Mouse (Mus musculus): Measurements from ENCODE around the gene Efcab5.
"Not testable (repeated sequence)": the region's sequence is repeated elsewhere in the genome, so short reads cannot be mapped to it uniquely, and the experiment has no call there.

Efcab5 gene

DNA sequence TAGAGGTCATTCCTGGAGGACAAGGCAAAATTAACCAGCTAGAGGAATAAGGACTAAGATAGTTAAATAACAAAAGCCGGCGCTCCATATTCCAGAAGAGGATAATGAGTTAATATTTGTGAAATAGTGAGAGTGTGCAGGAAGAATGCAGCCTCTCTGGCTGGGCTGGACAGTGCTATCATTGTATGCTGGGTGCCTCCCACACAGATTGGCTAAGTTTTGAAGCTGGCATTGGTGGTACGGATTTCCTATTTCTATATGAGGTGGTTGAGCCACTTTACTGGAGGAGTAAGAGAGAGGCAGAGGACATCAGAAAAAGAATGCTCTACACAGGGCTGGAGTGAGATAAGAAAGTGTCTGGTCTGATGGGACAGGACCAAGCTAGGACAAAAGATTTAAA, 9.0 kb downstream of the Efcab5 start:
- no peak for DNase-seq (ENCODE audit: low read depth, low spot score)

DNA sequence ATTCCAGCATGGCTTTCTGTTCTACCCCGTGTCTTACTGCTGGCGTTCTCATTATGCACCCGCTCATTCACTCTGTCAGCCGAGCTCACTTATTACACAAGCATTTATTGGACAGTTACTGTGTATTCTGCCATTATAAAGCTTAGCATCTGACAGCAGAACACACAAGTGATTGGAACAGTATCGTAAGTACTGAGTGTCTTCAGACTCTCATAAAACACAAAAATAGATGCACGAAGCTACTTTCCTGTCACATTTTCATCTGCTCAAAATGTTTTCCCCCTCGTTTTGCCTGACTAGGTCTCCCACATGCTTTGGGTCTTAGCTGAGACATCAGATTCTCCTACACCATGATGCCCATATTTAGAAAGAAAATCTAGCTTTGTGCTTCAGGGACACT, 14.2 kb downstream of the Efcab5 start:
- DNase-seq (ENCODE audit: low read depth, low spot score), result no peak

DNA sequence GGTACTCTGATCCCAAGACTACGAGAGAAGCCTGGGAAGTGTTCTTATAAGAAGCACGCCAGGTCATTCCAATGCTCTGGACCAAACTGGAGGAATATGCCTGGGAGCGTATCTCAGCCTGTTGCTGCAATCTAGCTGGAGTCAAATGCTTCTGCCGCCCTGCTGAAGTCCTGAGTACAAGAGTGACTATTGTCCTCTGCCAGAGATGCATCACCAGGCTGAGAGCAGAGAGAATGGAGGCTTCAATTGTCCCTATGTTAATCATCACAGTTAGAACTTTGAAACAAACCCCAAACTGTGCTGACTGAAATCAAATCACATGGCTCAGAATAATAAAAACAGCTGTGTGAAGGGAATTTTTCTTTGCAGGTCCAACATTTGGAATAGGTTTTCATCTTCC, 15.0 kb downstream of the Efcab5 start:
- no peak for DNase-seq (ENCODE audit: low read depth, low spot score)

DNA sequence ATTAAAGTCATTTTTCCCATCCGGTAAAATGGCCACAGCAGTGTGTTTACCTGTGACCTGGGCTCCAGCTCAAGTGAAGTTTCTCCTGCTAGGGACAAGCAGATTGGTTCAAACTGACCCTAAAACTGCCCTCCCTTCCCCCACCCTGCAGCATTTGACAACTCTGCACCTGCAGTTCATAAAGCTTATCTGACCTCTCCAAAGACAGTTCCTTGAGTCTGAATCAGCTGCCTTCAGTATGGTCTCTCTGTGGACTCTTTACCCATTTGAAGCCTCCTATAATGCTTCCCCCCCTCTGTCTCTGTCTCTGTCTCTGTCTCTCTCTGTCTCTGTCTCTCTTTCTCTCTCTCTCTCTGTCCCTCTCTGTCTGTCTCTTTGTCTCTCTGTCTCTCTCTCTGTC, 28.0 kb downstream of the Efcab5 start:
- no peak for DNase-seq (ENCODE audit: low read depth, low spot score)

DNA sequence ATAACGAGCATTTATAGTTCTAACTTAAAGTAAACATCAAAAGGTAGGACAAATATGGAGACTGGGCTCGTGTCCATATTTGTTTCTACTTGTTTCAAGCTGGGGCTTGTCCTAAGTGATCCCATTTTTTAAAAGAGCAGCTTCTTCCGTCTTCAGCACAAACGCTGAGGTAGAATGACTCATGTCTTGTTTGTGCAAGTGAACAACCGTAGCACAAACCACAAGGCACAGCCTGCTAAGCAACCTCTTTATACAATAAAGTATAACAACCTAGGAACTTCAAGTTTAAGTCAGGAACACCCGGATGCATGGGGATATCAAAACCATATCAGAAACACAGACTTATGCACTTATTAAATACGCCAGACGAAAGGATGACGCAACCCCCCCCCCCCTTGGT, 28.4 kb downstream of the Efcab5 start:
- no peak for DNase-seq (ENCODE audit: low read depth, low spot score)

DNA sequence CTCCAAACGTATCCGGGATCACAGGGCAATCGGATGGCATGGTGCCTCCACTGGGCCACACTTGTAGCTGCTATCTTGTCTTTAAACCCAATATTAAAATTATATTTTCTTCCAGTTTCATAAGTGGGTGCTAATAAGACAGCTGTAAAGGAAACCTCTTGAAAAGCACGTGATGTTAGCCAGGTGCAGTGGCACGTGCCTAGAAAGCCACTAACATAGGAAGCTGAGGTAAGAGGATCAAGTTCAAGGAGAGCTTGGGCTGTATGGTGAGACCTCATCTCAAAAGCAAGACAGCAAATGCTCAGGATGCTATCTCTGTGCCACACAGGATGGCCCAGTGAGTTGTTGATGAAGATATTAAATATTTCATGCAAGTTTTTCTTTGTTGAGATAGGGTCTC, 34.6 kb downstream of the Efcab5 start:
- no peak for DNase-seq (ENCODE audit: low read depth, low spot score)

DNA sequence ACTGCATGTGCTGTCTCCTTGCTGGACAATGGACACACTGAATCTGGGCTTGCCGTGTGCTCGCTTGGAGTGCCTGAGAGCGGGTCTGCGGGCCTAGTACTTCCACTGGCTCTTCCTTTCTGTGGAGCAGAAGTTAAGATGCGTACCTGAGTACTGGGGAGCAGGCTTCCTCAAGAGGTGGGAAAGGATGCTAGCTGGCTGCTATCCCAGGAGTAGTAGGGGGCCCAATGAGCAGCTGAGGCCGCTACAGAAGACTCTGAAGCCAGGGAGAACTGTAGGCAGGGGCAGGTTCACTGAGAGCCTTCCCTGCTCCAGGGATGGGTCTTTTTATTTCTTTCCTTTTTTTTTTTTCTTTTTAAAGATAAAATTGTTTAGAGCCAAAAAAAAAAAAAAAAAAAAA, 38.0 kb downstream of the Efcab5 start:
- DNase-seq (ENCODE audit: low read depth, low spot score), result no peak

DNA sequence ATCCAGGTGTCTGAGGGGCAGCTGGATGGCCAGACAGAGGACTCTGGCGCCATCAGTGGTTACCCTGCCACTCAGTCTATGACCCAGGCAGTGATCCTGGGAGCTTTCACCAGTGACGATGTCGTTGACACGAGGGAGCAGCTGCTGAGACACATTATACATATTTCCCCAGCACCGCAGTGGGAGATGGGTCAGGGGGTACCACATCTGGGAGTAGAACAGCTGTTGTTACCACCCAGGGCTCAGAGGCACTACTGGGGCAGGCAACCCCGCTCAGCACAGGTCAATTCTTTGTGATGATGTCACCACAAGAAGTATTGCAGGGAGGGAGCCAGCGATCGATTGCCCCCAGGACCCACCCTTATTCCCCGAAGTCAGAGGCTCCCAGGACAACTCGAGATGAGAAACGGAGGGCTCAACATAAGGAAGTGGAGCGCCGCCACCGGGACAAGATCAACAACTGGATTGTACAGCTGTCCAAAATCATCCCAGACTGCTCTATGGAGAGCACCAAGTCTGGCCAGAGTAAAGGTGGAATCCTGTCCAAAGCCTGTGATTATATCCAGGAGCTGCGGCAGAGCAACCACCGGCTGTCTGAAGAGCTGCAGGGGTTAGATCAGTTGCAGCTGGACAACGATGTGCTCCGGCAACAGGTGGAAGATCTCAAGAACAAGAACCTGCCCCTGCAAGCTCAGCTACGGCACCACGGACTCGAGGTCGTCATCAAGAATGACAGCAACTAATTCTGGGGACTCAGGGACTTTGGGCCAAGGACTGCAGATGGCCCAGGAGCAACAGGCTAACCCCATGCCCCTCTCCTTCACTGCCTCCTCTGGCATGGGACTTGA, 38.8 kb downstream of the Efcab5 start:
- not testable (repeated sequence) for DNase-seq (ENCODE audit: low read depth, low spot score)

DNA sequence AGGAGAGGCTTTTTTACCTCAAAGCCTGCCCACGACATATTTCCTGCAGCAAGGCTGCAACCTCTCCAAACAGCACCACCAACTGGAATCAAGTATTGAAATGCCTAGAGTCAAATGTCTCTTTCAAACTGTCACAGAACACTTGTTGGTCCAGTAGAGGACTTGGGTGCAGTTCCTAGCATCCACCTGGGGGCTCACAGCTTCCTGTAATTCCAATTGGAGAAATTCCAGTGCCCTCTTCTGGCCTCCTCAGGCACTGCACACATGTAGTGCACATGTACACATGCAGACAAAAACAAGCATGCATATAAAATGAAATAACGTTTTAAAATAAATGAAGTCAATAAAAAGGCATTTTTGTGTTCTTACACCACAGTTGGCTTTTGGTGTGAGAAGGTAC, 40.0 kb downstream of the Efcab5 start:
- DNase-seq (ENCODE audit: low read depth, low spot score), result peak; percentile 71

DNA sequence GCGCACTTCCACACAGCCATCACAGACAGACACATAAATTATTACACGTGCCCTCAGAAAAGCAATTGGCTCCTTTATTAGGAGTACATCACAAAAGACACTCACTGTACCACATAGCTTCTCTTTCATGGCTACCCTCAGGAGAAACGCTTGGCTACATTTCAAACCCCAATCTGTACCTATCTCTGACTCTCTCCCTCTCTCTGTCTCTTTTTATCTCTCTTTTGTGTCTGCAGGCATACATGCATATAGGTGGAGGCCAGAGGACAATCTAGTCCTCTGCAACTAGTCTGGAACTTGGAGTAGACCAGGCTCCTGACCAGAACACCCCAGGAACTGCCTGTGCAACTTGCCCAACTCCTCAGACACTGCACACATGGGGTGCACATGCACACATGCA, 41.0 kb downstream of the Efcab5 start:
- no peak for DNase-seq (ENCODE audit: low read depth, low spot score)

DNA sequence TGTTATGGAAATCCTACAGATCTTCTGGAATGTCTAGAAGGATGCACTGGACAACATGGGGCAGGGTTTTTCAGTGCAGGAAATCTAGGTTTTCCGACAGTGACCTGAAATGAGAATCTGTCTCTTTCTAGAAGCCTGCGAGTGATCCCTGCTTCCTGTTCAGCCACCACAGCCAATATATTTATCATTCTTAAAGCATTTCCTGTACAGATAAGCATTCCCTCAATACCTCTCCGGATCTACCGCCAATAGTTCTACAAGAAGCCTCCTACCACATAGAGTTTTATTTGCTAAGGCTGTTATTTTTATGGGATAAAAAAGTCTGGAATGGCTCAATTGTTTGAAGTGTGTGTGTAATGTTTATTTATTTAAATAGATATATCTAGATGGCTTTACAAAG, 43.3 kb downstream of the Efcab5 start:
- DNase-seq (ENCODE audit: low read depth, low spot score), result no peak

DNA sequence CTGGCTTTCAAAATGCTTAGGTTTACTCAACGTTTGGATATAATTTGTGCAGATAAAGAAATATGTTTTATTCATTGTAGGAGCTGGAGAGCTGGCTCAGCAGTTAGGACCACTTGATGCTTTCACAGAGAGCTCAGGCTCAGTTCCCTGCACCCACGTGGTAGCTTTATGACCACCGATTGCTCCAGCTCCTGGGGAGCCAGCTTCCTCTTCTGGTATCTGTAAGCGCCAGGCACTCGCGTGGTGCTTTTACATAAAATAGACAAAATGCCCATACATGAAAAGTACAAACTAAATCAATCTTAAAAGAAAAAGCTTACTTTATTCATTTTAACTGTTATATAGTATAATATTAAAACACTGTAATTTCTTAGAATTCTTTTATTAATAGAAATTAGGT, 46.8 kb downstream of the Efcab5 start:
- DNase-seq (ENCODE audit: low read depth, low spot score), result no peak

DNA sequence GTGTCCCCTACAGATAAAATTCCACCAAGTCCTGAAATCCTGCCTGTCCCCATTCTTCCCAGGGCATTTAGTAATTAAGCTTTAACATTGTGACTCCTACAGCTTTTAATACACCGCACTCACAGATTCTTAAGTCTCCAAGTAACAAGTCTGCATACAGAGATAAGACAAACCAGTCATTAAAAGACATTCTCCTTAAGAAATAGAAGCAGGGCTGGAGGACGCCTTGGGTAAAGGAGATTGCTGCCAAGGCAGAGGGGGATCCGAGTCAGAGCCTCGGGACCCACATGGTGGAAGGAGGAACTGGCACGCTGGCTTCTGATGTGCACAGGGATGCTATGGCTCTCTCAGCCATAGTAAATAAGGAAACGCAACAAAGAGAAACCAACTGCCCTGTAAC, 48.8 kb downstream of the Efcab5 start:
- DNase-seq (ENCODE audit: low read depth, low spot score), result no peak

DNA sequence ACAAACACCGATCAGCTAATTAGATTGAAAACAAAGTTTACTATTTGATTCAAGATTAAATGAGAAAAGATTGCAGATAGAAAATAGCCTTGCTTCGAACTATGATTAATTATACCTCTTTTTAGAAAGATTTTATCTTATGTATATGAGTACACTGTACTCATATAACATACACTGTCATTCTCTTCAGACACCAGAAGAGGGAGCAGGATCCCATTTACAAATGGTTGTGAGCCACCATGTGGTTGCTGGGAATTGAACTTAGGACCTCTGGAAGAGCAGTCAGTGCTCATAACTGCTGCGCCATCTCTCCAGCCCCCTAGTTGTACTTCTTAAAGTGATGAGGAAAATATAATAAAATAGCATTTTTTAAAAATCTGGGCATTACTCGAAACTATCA, 55.3 kb downstream of the Efcab5 start:
- DNase-seq (ENCODE audit: low read depth, low spot score), result peak; percentile 49

DNA sequence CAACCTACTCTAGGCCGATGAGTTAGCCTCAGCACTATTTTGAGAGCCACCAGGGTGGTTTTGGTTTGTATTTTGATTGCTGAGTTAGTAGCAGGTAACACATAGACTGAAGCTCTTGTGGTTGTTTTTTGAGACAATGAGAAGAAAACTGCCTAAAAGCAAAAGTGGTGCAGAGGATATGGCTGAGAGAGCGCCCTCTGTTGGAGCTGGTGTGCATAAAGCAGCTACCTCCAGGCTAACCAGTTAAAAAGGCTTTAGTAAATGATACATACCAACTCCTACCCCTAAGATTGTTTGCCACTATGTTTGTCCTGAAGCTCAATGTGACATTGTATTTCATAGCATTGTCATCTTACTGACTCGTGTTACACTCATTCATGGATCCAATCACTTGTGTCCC, 56.2 kb downstream of the Efcab5 start:
- peak; percentile 73 for DNase-seq (ENCODE audit: low read depth, low spot score)

DNA sequence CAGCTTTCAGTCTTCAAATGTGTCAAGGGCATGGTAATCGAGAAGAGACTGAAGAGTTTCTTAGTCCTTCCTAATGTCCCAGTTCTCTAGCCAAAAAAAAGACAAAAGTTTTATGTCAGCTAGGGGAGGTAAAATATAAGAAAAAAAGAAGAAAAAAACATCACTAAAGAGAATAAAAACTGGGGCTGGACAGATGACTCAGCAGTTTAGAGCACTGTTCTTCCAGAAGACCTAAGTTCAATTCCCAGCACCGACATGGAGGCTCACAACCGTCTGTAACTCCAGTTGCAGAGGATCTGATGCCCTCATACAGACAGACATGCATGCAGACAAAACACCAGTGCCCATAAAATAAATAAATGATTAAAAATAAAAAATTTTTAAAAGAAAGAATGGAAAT, 60.2 kb downstream of the Efcab5 start:
- DNase-seq (ENCODE audit: low read depth, low spot score), result no peak

DNA sequence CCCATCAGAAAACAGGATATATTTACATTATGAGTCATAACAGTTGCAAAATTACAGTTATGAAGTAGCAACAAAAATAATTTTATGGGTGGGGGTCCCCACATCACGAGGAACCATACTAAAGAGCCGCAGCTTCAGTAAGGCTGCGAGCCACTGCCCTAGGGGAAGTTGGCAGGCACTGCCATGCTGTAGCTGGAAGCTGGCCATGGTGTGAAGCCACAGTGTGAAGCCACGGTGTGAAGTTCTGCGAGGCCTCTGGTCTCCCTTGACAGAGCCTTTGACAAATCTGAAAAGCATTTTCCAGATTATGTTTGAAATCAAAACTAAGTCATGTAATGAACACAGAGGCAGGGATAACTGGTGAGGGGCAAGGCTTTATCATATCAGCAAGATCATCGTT, 77.6 kb downstream of the Efcab5 start:
- DNase-seq (ENCODE audit: low read depth, low spot score), result no peak

DNA sequence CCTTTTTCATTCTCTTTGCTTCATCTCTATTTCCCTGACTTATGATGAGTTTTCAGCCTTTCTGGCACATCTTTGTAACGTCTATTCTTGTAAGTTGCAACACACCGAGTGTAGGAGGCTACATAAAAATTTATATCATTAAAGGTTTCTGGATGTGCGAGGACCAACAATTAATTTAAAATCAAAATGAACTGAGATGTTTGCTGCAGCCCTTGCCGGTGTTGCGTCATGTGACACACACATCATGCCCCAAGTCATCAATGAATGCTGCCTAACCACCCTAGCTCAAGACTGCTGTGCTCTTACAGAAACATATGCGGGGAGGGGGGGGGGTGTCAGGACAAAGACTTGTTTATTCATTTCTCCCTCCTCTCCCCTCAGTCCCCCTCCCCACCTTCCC, 80.3 kb downstream of the Efcab5 start:
- DNase-seq (ENCODE audit: low read depth, low spot score), result no peak

DNA sequence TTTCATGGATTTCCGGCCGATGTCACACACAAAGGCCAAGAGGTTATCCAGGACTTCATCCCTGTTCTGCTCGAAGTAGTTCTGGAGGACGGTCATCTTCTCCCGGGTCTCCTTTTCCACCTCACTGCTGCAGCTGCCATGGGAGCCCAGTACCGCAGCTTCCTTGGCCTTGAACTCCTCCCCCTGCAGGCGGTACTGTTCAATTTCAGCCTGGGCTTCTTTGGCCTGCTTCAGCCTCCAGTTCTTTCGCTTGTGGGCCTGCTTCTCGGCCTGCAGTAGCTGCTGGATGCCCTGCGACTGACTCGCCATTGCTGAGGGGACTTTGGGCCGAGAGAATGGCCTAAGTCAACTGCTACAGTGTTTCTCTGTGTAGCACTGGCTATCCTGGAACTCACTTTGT, 80.9 kb downstream of the Efcab5 start:
- DNase-seq (ENCODE audit: low read depth, low spot score), result peak; percentile 66

DNA sequence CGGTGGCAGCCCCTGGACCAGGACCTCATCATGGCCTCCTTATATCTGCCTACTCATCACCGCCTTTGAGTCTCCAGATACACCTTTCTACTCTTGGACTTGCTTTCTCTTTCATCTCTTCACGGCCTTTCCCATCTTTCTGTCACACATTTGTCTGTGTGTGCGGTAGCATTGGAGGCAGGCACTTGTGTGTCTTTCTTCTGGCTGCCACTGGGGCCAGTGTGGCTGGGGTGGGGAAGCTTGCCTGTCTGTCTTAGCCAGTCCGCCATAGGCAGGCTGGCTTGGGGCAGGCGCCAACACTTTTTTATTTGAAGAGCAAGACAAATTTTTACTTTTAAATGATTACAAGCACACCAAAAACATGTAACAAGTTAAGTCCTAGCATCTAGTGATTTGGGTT, 81.8 kb downstream of the Efcab5 start:
- peak; percentile 63 for DNase-seq (ENCODE audit: low read depth, low spot score)

DNA sequence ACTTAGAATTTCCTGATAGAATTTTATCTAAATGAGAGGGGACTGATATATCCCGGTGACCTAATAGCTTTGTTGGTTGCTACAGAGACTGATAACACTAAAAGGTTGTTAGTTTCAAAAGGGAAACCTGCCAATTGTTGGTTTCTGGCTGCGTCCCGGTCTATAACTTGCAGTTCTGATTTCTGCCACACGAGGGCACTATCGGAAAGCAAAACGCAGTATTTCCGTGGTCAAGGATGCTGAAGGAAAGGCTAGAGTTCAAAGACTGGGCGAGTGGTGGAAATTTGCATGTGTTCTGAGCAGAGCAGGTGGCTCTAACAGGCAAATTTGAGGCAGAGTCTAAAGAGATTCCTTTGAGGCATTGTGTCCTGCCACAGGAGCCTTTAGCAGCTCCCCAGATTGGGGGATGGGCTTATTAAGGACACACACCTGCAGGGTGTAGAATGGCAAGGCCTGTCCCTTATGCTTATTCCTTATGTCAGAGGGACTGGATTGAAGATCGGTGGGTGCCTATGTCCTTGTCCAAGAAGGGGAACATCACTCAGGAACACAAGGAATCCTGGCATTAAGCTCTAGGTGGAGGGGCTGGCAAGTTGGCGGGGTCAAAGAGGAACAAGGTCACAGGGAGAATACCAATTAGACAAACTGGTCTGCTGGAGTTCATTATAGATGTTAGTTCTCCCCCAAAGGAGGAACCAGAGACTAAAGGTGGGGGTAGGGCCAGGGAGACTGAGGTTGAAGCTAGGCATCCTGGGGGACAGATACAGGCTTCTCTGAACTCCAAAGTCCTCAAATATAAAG, 88.4 kb downstream of the Efcab5 start:
- DNase-seq (ENCODE audit: low read depth, low spot score), result peak; percentile 89

DNA sequence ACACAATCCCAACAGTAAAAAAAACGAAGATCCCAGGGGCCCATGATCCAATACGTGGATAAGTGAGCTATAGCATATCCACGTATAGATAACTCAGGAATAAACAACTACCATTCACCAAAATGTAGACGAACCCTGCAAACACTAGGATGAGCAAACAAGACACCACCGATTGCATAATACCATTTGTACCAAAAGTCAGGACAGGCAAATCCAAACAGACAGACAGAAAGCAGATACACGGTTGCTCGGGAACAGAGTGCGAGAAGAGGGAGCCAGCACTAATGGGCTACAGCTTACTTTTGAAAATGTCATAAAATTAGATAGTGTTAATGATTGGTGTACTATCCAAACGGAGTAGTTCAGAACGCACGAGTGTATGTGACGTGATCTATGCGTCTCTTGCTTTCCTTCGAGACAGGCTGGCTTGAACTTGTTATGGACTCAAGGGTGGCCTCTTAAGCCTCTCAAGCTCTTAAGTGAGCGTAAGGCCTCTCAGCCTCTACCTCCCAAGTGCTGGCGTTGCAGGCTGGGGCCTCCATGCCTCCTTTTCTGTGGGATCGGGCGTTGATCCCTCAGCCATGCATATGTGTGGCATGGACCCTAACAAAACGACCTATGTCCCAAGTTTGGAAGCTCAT, 90.3 kb downstream of the Efcab5 start:
- no peak for DNase-seq (ENCODE audit: low read depth, low spot score)

DNA sequence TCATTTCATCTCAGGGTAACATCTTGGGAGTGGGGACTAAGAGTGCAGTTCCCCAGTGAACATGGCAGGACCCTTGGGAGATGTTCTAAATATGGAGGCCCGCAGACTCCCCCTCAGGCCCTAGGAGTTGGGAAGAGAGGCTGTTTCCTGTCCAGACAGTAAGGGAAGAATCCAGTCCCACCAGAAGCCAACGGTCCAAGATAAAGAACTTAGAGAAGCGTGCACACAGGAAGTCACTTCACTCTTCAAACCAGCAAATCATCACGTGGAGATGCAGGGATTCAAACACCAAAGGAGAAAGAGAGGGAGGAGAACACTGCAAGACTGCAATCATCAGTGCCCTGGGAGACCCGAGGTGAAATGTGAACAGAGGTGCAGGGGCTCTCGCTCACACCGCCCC, 91.8 kb downstream of the Efcab5 start:
- no peak for DNase-seq (ENCODE audit: low read depth, low spot score)

Data from ZHBTc4 (cell line).